Mouse (Mus musculus) kidney, adult 2 months (tissue): Measurements from ENCODE around the gene Cers5.

ENCODE experiments used
- CTCF ChIP-seq: fragments of 200-500 bp; conservative IDR thresholded peaks from 2 replicates; pipeline ENCODE4 v1.5.1; 2011; ENCODE audit warnings: low read depth, mild to moderate bottlenecking, control low read depth, low read length, moderate library complexity, mixed read lengths; ENCODE audit not compliant: insufficient read depth, insufficient read length
- POLR2A ChIP-seq: fragments of 200-500 bp; IDR thresholded peaks from one replicate; pipeline ENCODE4 v1.6.1; 2011; ENCODE audit warnings: low read depth, low read length, control low read depth

GRCm38 (mm10) chr15:99716814-99717213 is 55.9 kb downstream of the Cers5 start:
- TF ChIP-seq POLR2A (no peak), CTCF (no peak)
